Mouse (Mus musculus) midbrain, embryonic 15.5 days (tissue): ENCODE results near the gene Lingo1. TPM values are rescaled to one million over a fixed set of nuclear protein-coding genes. Genes with fewer than 3 reads are reported as not detected.
A peak's percentile ranks its signal among the peaks of the same experiment; 100 is the strongest.

ENCODE experiments used
- ATAC-seq: fragments of 200-750 bp; cut with Nextera tagmentation; replicated peaks from 2 replicates; pipeline ENCODE4 v1.8.0; 2017; ENCODE audit warnings: moderate TSS enrichment
- H3K27ac ChIP-seq: fragments of 300-500 bp; sonication (generic); 2 replicates; pipeline ENCODE4 v1.5.1; 2015; ENCODE audit warnings: mild to moderate bottlenecking, inconsistent platforms
- H3K27me3 ChIP-seq: fragments of 300-500 bp; sonication (generic); replicated peaks from 2 replicates; pipeline ENCODE4 v1.6.1; 2015; ENCODE audit warnings: inconsistent platforms
- H3K36me3 ChIP-seq: fragments of 300-500 bp; sonication (generic); replicated peaks from 2 replicates; pipeline ENCODE4 v1.6.1; 2015; ENCODE audit warnings: inconsistent platforms
- H3K4me1 ChIP-seq: fragments of 300-500 bp; sonication (generic); 2 replicates; pipeline ENCODE4 v1.6.1; 2015; ENCODE audit warnings: inconsistent platforms
- H3K4me2 ChIP-seq: fragments of 300-500 bp; sonication (generic); 2 replicates; pipeline ENCODE4 v1.6.1; 2015; ENCODE audit warnings: inconsistent platforms, mild to moderate bottlenecking, moderate library complexity
- H3K4me3 ChIP-seq: fragments of 300-500 bp; sonication (generic); 2 replicates; pipeline ENCODE4 v1.5.1; 2015; ENCODE audit warnings: mild to moderate bottlenecking, inconsistent platforms
- H3K9ac ChIP-seq: fragments of 300-500 bp; sonication (generic); 2 replicates; pipeline ENCODE4 v1.6.1; 2015; ENCODE audit warnings: mild to moderate bottlenecking, inconsistent platforms
- H3K9me3 ChIP-seq: fragments of 300-500 bp; sonication (generic); 2 replicates; pipeline ENCODE4 v1.6.1; 2016; ENCODE audit warnings: inconsistent platforms
- WGBS: fragments of 180-500 bp; shearing (Covaris S2); methylation state at CpG from one replicate; pipeline ENCODE4 v1.1.7; 2015; ENCODE audit warnings: mixed read lengths; 5-methylcytosine and 5-hydroxymethylcytosine counted together
- polyA plus RNA-seq: library from polyadenylated mRNA; unstranded; fragments of >200 nt; fragmentation: Nextera tagmentation; extraction: Ambion mirVana; gene quantifications from 2 replicates; pipeline ENCODE4 v1.2.1, GENCODE M21; 2015

Lingo1 gene
- 77.8 and 83.1 TPM in 2 replicates for polyA plus RNA-seq

DNA sequence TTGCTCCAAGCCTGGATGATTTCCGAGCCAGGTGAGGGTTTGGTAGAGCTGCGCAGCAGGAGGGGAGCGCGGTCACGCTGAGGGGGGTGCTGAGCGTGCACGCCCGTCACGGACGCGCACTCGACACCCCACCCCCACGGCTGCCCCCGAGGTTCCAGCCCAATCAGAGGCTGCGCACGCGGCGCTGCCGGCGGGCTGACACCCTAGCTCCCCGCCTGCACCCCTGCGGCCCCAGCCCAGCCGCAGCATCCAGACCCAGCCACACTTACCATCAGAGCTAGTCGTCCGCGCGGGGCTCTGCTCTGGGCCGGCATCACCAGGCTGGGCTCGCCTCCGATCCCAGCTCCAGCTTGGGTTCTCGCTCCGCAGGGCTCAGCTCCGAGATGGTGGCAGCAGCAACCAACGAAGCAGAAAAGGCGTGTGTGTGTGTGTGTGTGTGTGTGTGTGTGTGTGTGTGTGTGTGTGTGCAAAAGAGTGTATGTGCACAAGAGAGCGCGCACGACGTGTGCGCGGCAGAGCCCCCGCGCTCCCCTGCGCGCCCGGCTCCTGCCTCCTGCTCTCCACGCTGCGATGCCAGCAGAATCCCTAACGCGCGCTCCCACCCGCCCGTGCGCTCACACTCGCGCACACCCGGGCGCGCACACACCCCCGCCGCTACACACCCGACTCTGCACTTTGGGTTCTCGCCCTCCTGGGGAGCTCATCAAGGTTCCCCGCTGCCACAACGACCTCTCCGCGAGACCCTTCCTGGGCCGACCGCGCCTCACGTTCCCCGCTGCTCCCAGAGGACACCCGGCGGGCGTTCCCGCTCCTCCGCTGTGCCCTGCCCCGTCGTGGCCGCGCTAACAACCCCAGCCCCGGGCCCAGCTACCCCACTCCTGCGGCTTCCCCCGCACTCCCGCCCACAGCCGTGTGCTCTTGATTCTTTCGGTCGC, at the start of gene Lingo1:
Gene Lingo1 (minus strand): TSS at position 748 of the 935 bp plus-strand sequence.
- peaks cover 35% of the 10 kb centered on the region for H3K4me1 ChIP-seq
- H3K4me3 ChIP-seq, result peak within 1 kb of the TSS; percentile 67
- under 1% methylated on average over 88 of the region's 88 CpGs for WGBS
- ATAC-seq, result peak; percentile 85
- H3K27ac ChIP-seq, result peak within 1 kb of the TSS; percentile 90
- peak within 1 kb of the TSS; percentile 84 for H3K9ac ChIP-seq
- no peaks in the 10 kb centered on the region for H3K9me3 ChIP-seq
- no peaks in the 10 kb centered on the region for H3K36me3 ChIP-seq
- peaks cover 40% of the 10 kb centered on the region for H3K27me3 ChIP-seq
- H3K4me2 ChIP-seq, result peak within 1 kb of the TSS; percentile 79

DNA sequence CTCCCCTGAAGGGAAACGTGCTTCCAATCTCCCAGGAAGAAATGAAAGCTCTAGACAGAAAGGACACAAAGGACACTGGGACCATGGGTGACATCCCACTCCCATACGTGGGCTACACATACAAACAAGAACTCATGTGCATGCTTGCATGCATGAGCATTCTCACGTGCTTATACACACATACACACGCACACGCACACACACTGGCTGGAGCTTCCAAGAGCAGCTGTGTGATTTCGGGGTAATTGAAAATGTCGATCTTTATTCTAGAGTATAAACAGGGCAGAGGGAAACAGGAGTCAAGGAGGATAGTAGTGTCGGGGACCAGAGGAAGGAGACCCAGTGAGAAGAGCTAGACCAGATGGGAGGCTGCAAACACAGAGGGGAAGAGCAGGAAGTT, 48.4 kb upstream of the Lingo1 start:
- WGBS, result 70% methylated on average over 8 of the region's 8 CpGs
- Histone ChIP-seq H3K4me3 (no peak overlapping the region), H3K4me1 (peaks cover 12% of the 10 kb centered on the region), H3K9me3 (no peaks in the 10 kb centered on the region), H3K27me3 (no peaks in the 10 kb centered on the region), H3K9ac (no peak overlapping the region), H3K36me3 (no peaks in the 10 kb centered on the region), H3K27ac (no peak overlapping the region), H3K4me2 (no peak overlapping the region)
- ATAC-seq, result no peak; the same call in 1 of the 2 replicates

DNA sequence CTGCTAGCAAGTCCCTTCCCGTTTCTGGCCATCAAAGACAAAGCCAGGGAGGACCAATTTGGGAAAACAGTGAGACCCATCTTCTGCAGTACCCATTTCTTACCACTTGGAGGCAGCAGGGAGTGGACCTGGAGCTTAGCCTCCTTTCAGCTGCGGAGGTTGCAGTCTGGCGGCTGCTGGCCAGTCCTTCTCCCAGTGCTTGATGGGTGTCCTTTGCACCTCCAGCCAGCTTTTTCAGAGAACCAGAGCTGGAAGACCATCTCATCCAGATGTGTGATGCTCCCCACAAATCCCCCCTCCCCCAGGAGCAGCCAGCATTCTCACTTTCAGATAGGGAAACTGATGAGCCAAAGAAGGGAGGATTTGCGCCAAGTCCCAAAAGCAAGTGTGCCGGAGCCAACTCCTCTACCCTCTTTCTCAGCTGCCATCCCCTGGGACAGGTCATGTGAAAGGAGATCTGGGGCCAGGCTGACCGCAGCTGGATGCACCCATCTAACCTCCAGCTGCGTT, 47.5 kb upstream of the Lingo1 start:
- Histone ChIP-seq H3K36me3 (no peaks in the 10 kb centered on the region), H3K4me1 (peaks cover 12% of the 10 kb centered on the region), H3K27ac (no peak overlapping the region), H3K27me3 (no peaks in the 10 kb centered on the region), H3K4me2 (no peak overlapping the region), H3K9me3 (no peaks in the 10 kb centered on the region), H3K9ac (no peak overlapping the region), H3K4me3 (no peak overlapping the region)
- 33% methylated on average over 7 of the region's 7 CpGs for whole genome bisulfite sequencing
- no peak for ATAC-seq

DNA sequence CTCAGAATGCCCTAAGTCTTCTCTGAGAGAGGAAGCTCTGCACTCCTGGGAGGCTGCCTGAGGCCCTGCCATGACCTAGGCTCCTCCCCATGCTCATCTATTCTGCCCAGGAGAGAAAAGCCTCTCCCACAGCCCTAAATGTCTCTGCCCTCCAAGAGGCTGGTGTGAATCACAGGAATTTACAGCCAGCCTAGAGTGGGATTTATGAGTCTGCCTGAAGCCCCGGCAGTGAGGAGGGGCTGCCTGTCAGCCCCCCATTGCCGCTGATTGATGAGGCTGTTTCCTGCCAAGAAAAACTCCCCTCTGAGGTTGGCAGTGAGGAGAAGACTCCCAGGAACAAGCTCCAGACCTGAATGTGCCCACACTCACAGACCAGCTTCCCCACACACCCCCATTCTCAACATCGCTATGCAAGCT, 46.0 kb upstream of the Lingo1 start:
- Histone ChIP-seq H3K9me3 (no peaks in the 10 kb centered on the region), H3K4me2 (no peak overlapping the region), H3K27ac (no peak overlapping the region), H3K9ac (no peak overlapping the region), H3K4me3 (no peak overlapping the region), H3K4me1 (peaks cover 12% of the 10 kb centered on the region), H3K36me3 (no peaks in the 10 kb centered on the region), H3K27me3 (no peaks in the 10 kb centered on the region)
- 67% methylated on average over 3 of the region's 3 CpGs for WGBS
- ATAC-seq, result no peak; the same call in 1 of the 2 replicates

DNA sequence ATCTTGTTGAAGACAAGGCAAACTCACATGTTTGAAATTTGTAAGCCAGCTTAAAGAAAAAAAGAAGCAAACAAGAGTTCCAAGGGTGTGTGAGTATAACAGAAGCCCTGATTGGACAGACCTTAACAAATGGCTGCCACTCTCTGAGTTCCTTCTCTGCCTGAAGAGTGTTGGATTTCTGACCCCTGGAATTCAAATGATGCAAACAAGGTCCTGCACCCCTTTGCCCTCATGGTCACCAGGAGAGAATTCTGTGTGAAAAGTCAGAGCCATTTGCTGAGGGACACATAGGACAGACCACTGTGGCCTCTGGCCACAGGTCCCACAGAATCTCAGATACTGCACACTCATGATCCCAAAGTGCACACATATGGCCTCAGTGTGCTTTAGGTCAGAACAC, 45.6 kb upstream of the Lingo1 start:
- H3K4me1 ChIP-seq, result peaks cover 12% of the 10 kb centered on the region
- H3K27me3 ChIP-seq, result no peaks in the 10 kb centered on the region
- H3K27ac ChIP-seq, result no peak overlapping the region
- no peaks in the 10 kb centered on the region for H3K36me3 ChIP-seq
- H3K9me3 ChIP-seq, result no peaks in the 10 kb centered on the region
- no peak overlapping the region for H3K9ac ChIP-seq
- H3K4me2 ChIP-seq, result no peak overlapping the region
- no peak overlapping the region for H3K4me3 ChIP-seq
- ATAC-seq, result no peak

DNA sequence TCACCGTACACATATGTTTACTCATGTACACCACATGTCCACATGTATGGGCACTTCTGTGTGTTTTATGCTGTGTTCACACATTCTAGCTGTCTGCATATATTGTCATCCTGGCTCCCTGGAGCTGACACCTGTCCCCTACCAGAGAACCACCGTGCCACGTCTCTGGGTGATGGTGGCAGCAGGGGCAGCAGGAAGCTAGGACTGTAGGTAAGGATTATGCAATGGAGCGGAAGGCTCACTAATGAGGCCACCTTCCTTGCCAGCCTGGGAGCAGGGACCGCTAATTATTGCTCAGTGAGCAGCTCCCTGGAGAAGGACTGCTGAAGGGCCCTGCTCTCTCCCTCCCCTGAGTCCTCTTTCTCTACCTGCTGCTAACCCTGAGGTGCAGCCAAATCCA, 44.5 kb upstream of the Lingo1 start:
- 53% methylated on average over 5 of the region's 5 CpGs for WGBS
- ATAC-seq, result no peak
- no peak overlapping the region for H3K4me3 ChIP-seq
- H3K9me3 ChIP-seq, result no peaks in the 10 kb centered on the region
- H3K4me1 ChIP-seq, result peaks cover 12% of the 10 kb centered on the region
- H3K27me3 ChIP-seq, result no peaks in the 10 kb centered on the region
- no peak overlapping the region for H3K27ac ChIP-seq
- H3K4me2 ChIP-seq, result no peak overlapping the region
- no peak overlapping the region for H3K9ac ChIP-seq
- H3K36me3 ChIP-seq, result no peaks in the 10 kb centered on the region

DNA sequence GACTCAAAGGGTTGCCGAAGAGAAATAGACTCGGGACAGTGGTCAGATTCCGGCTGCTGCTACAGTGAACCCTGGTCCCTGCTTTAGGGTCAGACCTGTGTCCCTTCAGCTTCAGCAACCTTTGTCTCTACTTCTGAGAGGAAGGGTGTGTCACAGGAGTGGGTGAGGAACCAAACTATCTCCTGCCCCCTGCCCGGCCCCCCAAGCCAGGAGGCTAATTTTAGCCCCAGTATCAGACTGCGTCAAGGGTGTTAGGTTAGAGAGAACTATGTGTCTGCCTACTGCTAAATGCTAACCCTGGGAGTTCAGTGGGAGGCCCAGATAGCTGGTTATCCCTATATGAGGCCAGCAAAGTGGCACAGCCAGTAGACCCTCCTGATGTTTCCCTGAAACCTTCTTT, 38.9 kb upstream of the Lingo1 start:
- no peak overlapping the region for H3K4me2 ChIP-seq
- H3K27me3 ChIP-seq, result no peaks in the 10 kb centered on the region
- H3K9me3 ChIP-seq, result no peaks in the 10 kb centered on the region
- WGBS, result 84% methylated on average over 5 of the region's 5 CpGs
- peaks cover 17% of the 10 kb centered on the region for H3K4me1 ChIP-seq
- no peak overlapping the region for H3K9ac ChIP-seq
- no peaks in the 10 kb centered on the region for H3K36me3 ChIP-seq
- no peak overlapping the region for H3K27ac ChIP-seq
- H3K4me3 ChIP-seq, result no peak overlapping the region
- ATAC-seq, result no peak

DNA sequence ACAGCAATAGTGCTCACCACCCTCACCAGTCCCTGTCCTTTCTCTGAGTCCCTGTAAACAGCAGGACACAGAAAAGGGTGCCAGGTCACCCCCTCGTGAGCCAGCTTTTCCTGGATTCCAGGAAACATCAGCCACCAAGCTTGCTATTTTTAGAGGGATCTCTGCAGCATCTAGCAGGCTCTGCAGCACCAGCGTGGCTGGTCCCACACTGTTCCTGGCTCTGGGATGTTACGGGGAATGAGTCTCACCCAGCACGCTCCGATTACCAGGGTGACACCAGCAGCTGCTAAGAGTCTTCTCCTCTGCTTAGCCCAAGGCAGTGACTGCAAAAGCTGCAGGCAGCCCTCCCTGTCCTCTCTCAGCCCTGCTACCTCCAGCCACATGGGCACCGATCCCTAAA, 36.6 kb upstream of the Lingo1 start:
- Histone ChIP-seq H3K27ac (no peak overlapping the region), H3K9me3 (no peaks in the 10 kb centered on the region), H3K4me3 (no peak overlapping the region), H3K4me2 (no peak overlapping the region), H3K4me1 (peaks cover 32% of the 10 kb centered on the region), H3K36me3 (no peaks in the 10 kb centered on the region), H3K27me3 (no peaks in the 10 kb centered on the region), H3K9ac (no peak overlapping the region)
- WGBS, result 36% methylated on average over 6 of the region's 6 CpGs
- ATAC-seq, result no peak

DNA sequence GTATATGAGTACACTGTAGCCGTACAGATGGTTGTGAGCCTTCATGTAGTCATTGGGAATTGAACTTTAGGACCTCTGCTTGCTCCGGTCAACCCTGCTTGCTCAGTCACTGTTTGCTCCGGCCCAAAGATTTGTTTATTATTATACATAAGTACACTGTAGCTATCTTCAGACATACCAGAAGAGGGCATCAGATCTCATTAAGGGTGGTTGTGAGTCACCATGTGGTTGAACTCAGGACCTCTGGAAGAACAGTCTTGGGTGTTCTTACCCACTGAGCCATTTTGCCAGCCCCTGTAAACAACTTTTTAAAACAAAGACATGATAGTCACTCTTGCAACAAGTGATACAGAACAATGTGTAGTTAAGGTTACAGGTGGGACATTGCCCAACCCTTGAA, 35.6 kb upstream of the Lingo1 start:
- WGBS, result 89% methylated on average over 3 of the region's 3 CpGs

DNA sequence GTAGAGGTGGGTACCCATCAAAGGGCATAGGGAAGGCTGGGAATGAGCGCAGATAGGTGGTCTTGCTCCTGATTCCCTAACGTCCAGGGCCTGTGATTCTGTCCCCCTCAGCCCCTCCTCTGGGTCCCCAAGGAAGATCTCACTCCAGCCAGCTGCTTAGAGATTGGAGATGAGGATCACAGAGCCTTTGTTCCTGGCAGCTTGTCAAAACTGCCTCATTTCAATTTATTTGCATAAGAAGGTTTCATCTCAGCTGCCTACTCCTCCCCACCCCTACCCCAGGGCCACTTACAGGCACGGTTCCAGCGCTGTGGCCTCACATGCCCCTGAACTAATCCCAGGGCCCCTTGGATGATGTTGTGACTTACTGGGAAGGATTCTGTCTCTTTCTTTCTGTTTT, 33.9 kb upstream of the Lingo1 start:
- Histone ChIP-seq H3K27ac (peak overlapping the region; percentile 50), H3K4me2 (no peak overlapping the region), H3K27me3 (no peaks in the 10 kb centered on the region), H3K9me3 (no peaks in the 10 kb centered on the region), H3K36me3 (no peaks in the 10 kb centered on the region), H3K4me3 (no peak overlapping the region), H3K4me1 (peaks cover 41% of the 10 kb centered on the region), H3K9ac (no peak overlapping the region)
- ATAC-seq, result peak; percentile 73
- 16% methylated on average over 4 of the region's 4 CpGs for WGBS

More for the DNA sequence above, 35.6 kb upstream of the Lingo1 start:
- Histone ChIP-seq H3K9me3 (no peaks in the 10 kb centered on the region), H3K9ac (no peak overlapping the region), H3K4me1 (peaks cover 32% of the 10 kb centered on the region), H3K27me3 (no peaks in the 10 kb centered on the region), H3K27ac (no peak overlapping the region), H3K4me3 (no peak overlapping the region), H3K4me2 (no peak overlapping the region), H3K36me3 (no peaks in the 10 kb centered on the region)
- no peak for ATAC-seq

DNA sequence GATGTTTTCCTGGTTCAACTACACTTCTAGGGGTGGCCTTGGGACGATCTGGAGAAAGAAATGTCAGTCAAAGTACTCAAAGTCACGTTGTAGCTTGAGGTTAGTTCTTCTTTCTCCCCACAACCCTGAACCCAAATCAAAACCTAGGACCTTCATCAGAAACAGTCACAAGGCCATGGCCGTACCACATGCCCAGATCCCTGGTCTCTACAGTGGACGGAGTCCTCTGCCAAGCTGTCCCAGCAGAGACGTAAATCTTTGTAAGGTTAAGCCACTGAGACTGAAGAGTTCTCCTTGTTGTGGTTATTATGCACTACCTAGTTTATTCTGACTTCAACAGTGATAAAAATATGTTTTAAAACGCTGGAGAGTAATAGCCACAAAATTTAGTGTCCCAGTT, 32.6 kb upstream of the Lingo1 start:
- no peak overlapping the region for H3K9ac ChIP-seq
- H3K4me2 ChIP-seq, result no peak overlapping the region
- 85% methylated on average over 6 of the region's 6 CpGs for WGBS
- H3K4me3 ChIP-seq, result no peak overlapping the region
- H3K27me3 ChIP-seq, result no peaks in the 10 kb centered on the region
- H3K9me3 ChIP-seq, result no peaks in the 10 kb centered on the region
- ATAC-seq, result no peak
- H3K36me3 ChIP-seq, result no peaks in the 10 kb centered on the region
- no peak overlapping the region for H3K27ac ChIP-seq
- H3K4me1 ChIP-seq, result peaks cover 44% of the 10 kb centered on the region

DNA sequence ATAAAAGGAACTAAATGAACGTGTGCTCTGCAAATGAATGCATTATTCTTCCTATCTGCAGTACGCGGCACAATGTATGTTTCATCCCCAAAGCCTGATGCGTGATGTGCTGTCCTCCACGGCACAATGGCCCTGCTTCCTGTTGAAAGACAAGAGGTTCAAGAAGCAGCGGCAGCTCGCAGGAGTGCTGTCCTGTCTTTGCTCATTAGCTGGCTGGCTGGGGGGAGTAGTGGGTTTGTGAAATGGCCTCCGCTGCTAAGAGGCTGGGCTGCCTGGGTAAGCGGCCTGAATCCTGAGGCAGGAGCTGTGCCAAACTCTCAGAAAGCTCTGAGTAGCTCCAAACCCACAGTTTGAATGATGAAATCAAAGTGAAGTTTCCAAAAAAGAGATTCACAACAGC, 31.9 kb upstream of the Lingo1 start:
- Histone ChIP-seq H3K4me2 (no peak overlapping the region), H3K4me3 (no peak overlapping the region), H3K9me3 (no peaks in the 10 kb centered on the region), H3K36me3 (no peaks in the 10 kb centered on the region), H3K4me1 (peaks cover 39% of the 10 kb centered on the region), H3K27ac (no peak overlapping the region), H3K9ac (no peak overlapping the region), H3K27me3 (no peaks in the 10 kb centered on the region)
- 20% methylated on average over 9 of the region's 9 CpGs for WGBS
- no peak for ATAC-seq
